Mouse (Mus musculus): ENCODE measurements around the gene Zic1. TPM values are rescaled to one million over a fixed set of nuclear protein-coding genes. Genes with fewer than 3 reads are reported as not detected.

Gene Zic1
- total and polyA plus RNA-seq, 2 experiments = not detected

- Histone ChIP-seq H3K9ac (ENCODE audit: low read depth, low read length) (no peak overlapping the region), H3K27me3 (ENCODE audit: control insufficient read depth, insufficient read depth, low read length) (peaks cover 38% of the 10 kb centered on the region), H3K4me1 (ENCODE audit: control insufficient read depth, insufficient read depth, low read length) (no peaks in the 10 kb centered on the region), H3K79me2 (ENCODE audit: control insufficient read depth, insufficient read depth, low read length) (no peaks in the 10 kb centered on the region), H3K4me3 (ENCODE audit: insufficient read depth, low read depth, low read length) (no peak overlapping the region), H3K27ac (replicated peaks; ENCODE audit: insufficient read depth, low read depth, low read length) (no peak overlapping the region), H3K36me3 (ENCODE audit: control insufficient read depth, insufficient read depth, low read length) (no peaks in the 10 kb centered on the region)
- 2% methylated on average over 31 of the region's 31 CpGs for WGBS
- DNase-seq (ENCODE audit: extremely low read depth, low read depth, low spot score) = no peak
- TF ChIP-seq CTCF (IDR thresholded peaks at IDR 0.05; ENCODE audit: low read depth, low read length) (no peak), POLR2A (IDR thresholded peaks at IDR 0.05; ENCODE audit: extremely low read depth, insufficient read depth, low read length) (no peak)
Measured at GRCm38 (mm10) chr9:91386891-91387739, 21.5 kb upstream of the Zic1 start.

GRCm38 (mm10) chr9:91386502-91386890 is 20.9 kb upstream of the Zic1 start:
- no peaks in the 10 kb centered on the region for H3K36me3 ChIP-seq (ENCODE audit: control insufficient read depth, insufficient read depth, low read length)
- H3K4me1 ChIP-seq (ENCODE audit: control insufficient read depth, insufficient read depth, low read length) = no peaks in the 10 kb centered on the region
- no peak for DNase-seq (ENCODE audit: extremely low read depth, low read depth, low spot score)
- WGBS = 3% methylated on average over 17 of the region's 17 CpGs
- H3K79me2 ChIP-seq (ENCODE audit: control insufficient read depth, insufficient read depth, low read length) = no peaks in the 10 kb centered on the region
- no peak overlapping the region for H3K27ac ChIP-seq (replicated peaks; ENCODE audit: insufficient read depth, low read depth, low read length)
- no peak overlapping the region for H3K9ac ChIP-seq (ENCODE audit: low read depth, low read length)
- H3K4me3 ChIP-seq (ENCODE audit: insufficient read depth, low read depth, low read length) = no peak overlapping the region
- H3K27me3 ChIP-seq (ENCODE audit: control insufficient read depth, insufficient read depth, low read length) = peaks cover 40% of the 10 kb centered on the region
- TF ChIP-seq CTCF (IDR thresholded peaks at IDR 0.05; ENCODE audit: low read depth, low read length) = no peak
- no peak for TF ChIP-seq POLR2A (IDR thresholded peaks at IDR 0.05; ENCODE audit: extremely low read depth, insufficient read depth, low read length)

- H3K27me3 ChIP-seq (ENCODE audit: control insufficient read depth, insufficient read depth, low read length) = peaks cover 43% of the 10 kb centered on the region
- H3K4me1 ChIP-seq (ENCODE audit: control insufficient read depth, insufficient read depth, low read length) = no peaks in the 10 kb centered on the region
- no peaks in the 10 kb centered on the region for H3K79me2 ChIP-seq (ENCODE audit: control insufficient read depth, insufficient read depth, low read length)
- H3K9ac ChIP-seq (ENCODE audit: low read depth, low read length) = no peak overlapping the region
- H3K4me3 ChIP-seq (ENCODE audit: insufficient read depth, low read depth, low read length) = no peak overlapping the region
- no peaks in the 10 kb centered on the region for H3K36me3 ChIP-seq (ENCODE audit: control insufficient read depth, insufficient read depth, low read length)
- no peak for TF ChIP-seq CTCF (IDR thresholded peaks at IDR 0.05; ENCODE audit: low read depth, low read length)
- TF ChIP-seq POLR2A (IDR thresholded peaks at IDR 0.05; ENCODE audit: extremely low read depth, insufficient read depth, low read length) = no peak
- DNase-seq (ENCODE audit: extremely low read depth, low read depth, low spot score) = no peak
- WGBS = 4% methylated on average over 8 of the region's 8 CpGs
- no peak overlapping the region for H3K27ac ChIP-seq (replicated peaks; ENCODE audit: insufficient read depth, low read depth, low read length)
Measured at GRCm38 (mm10) chr9:91385561-91386430, 20.2 kb upstream of the Zic1 start.

GRCm38 (mm10) chr9:91384693-91385560 is 19.3 kb upstream of the Zic1 start:
- DNase-seq (ENCODE audit: extremely low read depth, low read depth, low spot score) = no peak
- Histone ChIP-seq H3K79me2 (ENCODE audit: control insufficient read depth, insufficient read depth, low read length) (no peaks in the 10 kb centered on the region), H3K4me1 (ENCODE audit: control insufficient read depth, insufficient read depth, low read length) (no peaks in the 10 kb centered on the region), H3K36me3 (ENCODE audit: control insufficient read depth, insufficient read depth, low read length) (no peaks in the 10 kb centered on the region), H3K27ac (replicated peaks; ENCODE audit: insufficient read depth, low read depth, low read length) (no peak overlapping the region), H3K9ac (ENCODE audit: low read depth, low read length) (no peak overlapping the region), H3K4me3 (ENCODE audit: insufficient read depth, low read depth, low read length) (no peak overlapping the region), H3K27me3 (ENCODE audit: control insufficient read depth, insufficient read depth, low read length) (peaks cover 48% of the 10 kb centered on the region)
- TF ChIP-seq POLR2A (IDR thresholded peaks at IDR 0.05; ENCODE audit: extremely low read depth, insufficient read depth, low read length) = no peak
- TF ChIP-seq CTCF (IDR thresholded peaks at IDR 0.05; ENCODE audit: low read depth, low read length) = no peak
- 7% methylated on average over 4 of the region's 4 CpGs for WGBS

- Histone ChIP-seq H3K4me1 (ENCODE audit: control insufficient read depth, insufficient read depth, low read length) (no peaks in the 10 kb centered on the region), H3K9ac (ENCODE audit: low read depth, low read length) (no peak overlapping the region), H3K36me3 (ENCODE audit: control insufficient read depth, insufficient read depth, low read length) (no peaks in the 10 kb centered on the region), H3K79me2 (ENCODE audit: control insufficient read depth, insufficient read depth, low read length) (no peaks in the 10 kb centered on the region), H3K4me3 (ENCODE audit: insufficient read depth, low read depth, low read length) (no peak overlapping the region), H3K27ac (replicated peaks; ENCODE audit: insufficient read depth, low read depth, low read length) (no peak overlapping the region), H3K27me3 (ENCODE audit: control insufficient read depth, insufficient read depth, low read length) (peaks cover 50% of the 10 kb centered on the region)
- WGBS = 3% methylated on average over 30 of the region's 30 CpGs
- DNase-seq (ENCODE audit: extremely low read depth, low read depth, low spot score) = no peak
- no peak for TF ChIP-seq POLR2A (IDR thresholded peaks at IDR 0.05; ENCODE audit: extremely low read depth, insufficient read depth, low read length)
Measured at GRCm38 (mm10) chr9:91384136-91384500, 18.5 kb upstream of the Zic1 start.

Measured in liver, adult 2 months (tissue).